Mouse (Mus musculus) ovary, postnatal 36 days (tissue): ENCODE measurements at regions not wholly inside any gene's neighbourhood (a gene's known extent, or its start where the extent isn't known, plus 50 kb on each side); places are given as distances from the start of the nearest gene placed in this dataset.

Experiments
- DNase-seq: peaks from one replicate; pipeline ENCODE4 v3.0.0; 2022; ENCODE audit warnings: low spot score, mixed read lengths

DNA sequence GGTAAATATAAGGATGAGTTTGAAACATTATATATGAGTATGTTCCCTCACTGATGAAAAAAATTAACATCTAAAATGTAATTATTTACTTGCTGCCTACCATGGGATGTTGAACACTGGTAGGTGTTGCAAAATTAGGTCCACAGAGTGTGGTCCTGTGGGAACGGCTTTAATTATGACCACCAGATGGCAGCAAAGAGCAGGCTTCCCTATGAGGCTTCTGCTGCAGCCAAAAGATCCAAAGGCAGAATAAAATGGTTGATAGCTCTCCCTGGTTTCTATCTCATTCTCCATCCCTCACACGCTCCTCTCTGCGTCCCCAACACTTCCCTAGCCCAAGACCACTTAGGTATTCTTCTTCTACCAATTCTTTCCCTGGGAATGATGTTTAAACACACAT lies 54.6 kb upstream of the Cit start:
- peak; percentile 15 for DNase-seq
